Mouse (Mus musculus): Measurements from ENCODE around the gene Bspry.

Bspry gene

GRCm38 (mm10) chr4:62516079-62516478 is 36.2 kb downstream of the Bspry start:
- DNase-seq = peak; percentile 70 to 80

- no peak for DNase-seq
Observed at GRCm38 (mm10) chr4:62516579-62516978, 36.7 kb downstream of the Bspry start.

GRCm38 (mm10) chr4:62517046-62517445 is 37.2 kb downstream of the Bspry start:
- no peak for DNase-seq

GRCm38 (mm10) chr4:62517538-62518415 is 37.9 kb downstream of the Bspry start:
- DNase-seq = no peak

GRCm38 (mm10) chr4:62518416-62519121 is 38.7 kb downstream of the Bspry start:
- peak; percentile 36 to 55 for DNase-seq

- DNase-seq = no peak
Observed at GRCm38 (mm10) chr4:62519122-62519848, 39.4 kb downstream of the Bspry start.

- peak; percentile 92 to 95 for DNase-seq
Observed at GRCm38 (mm10) chr4:62519849-62520233, 40.0 kb downstream of the Bspry start, which contains the start of gene Alad. Gene Alad (minus strand): TSS chr4:62519918.

- DNase-seq = no peak
Observed at GRCm38 (mm10) chr4:62520892-62521400, 41.1 kb downstream of the Bspry start.

GRCm38 (mm10) chr4:62524651-62525488 is 45.0 kb downstream of the Bspry start, which contains the start of the genes Pole3 and 4933430I17Rik:
Gene Pole3 (minus strand): TSS chr4:62525068.
Gene 4933430I17Rik (plus strand): TSS chr4:62525369.
- DNase-seq = peak; percentile 97 to 98

GRCm38 (mm10) chr4:62525489-62525811 is 45.6 kb downstream of the Bspry start:
- no peak for DNase-seq

- DNase-seq = no peak
Observed at GRCm38 (mm10) chr4:62526256-62526655, 46.4 kb downstream of the Bspry start.

GRCm38 (mm10) chr4:62527655-62528054 is 47.8 kb downstream of the Bspry start:
- no peak for DNase-seq

GRCm38 (mm10) chr4:62533729-62534128 is 53.9 kb downstream of the Bspry start:
- DNase-seq = no peak

- DNase-seq = no peak
Observed at GRCm38 (mm10) chr4:62541802-62542201, 61.9 kb downstream of the Bspry start.

GRCm38 (mm10) chr4:62543782-62544181 is 63.9 kb downstream of the Bspry start:
- no peak for DNase-seq

GRCm38 (mm10) chr4:62544801-62545200 is 64.9 kb downstream of the Bspry start:
- DNase-seq = no peak

Data from kidney, postnatal 4 days (tissue).